Mouse (Mus musculus): ENCODE data around the gene Tcea2. TPM values are rescaled to one million over a fixed set of nuclear protein-coding genes. Genes with fewer than 3 reads are reported as not detected.

Gene Tcea2
- 10 to 100 TPM; 14.5 to 20.1 TPM for polyA plus RNA-seq (2017; shearing (Covaris generic))

GRCm38 (mm10) chr2:181679951-181680715 lies at the start of gene Tcea2:
Gene Tcea2, plus strand, starts transcription at chr2:181680310.

GRCm38 (mm10) chr2:181656734-181657133 lies 23.4 kb upstream of the Tcea2 start, which contains the start of gene Gm29797:
Gene Gm29797, plus strand, starts transcription at chr2:181657034.

GRCm38 (mm10) chr2:181671326-181671725 lies 8.8 kb upstream of the Tcea2 start, which contains the start of gene Sox18:
Gene Sox18, minus strand, starts transcription at chr2:181671640.

GRCm38 (mm10) chr2:181693339-181694280 lies 13.5 kb downstream of the Tcea2 start, which contains the start of gene Rgs19:
Gene Rgs19, minus strand, starts transcription at chr2:181693977.

GRCm38 (mm10) chr2:181698241-181698640 lies 18.1 kb downstream of the Tcea2 start, which contains the start of gene Lkaaear1:
Gene Lkaaear1, minus strand, starts transcription at chr2:181698442.

GRCm38 (mm10) chr2:181714903-181715326 lies 34.8 kb downstream of the Tcea2 start, which contains the start of gene Oprl1:
Gene Oprl1, plus strand, starts transcription at chr2:181715016.

Other genes with a start within 250 kb of the Tcea2 start
- 1 to 10 TPM in 1 of 2 experiments, under 1 TPM in 1; 0.96 to 2.5 TPM for gene Zbtb46, start 220.9 kb upstream of the Tcea2 start, polyA plus RNA-seq (2017; shearing (Covaris generic))
- not detected for gene Abhd16b, start 187.1 kb upstream of the Tcea2 start, polyA plus RNA-seq (2017; shearing (Covaris generic))
- gene Tpd52l2, start 183.2 kb upstream of the Tcea2 start, polyA plus RNA-seq (2017; shearing (Covaris generic)): 10 to 100 TPM; 79.5 to 90.4 TPM
- 10 to 100 TPM; 76.2 to 92.8 TPM for gene Dnajc5, start 159.8 kb upstream of the Tcea2 start, polyA plus RNA-seq (2017; shearing (Covaris generic))
- gene Uckl1, start 95.4 kb upstream of the Tcea2 start, polyA plus RNA-seq (2017; shearing (Covaris generic)): 100 to 1,000 TPM; 152 to 161 TPM
- gene Prpf6, start 88.4 kb upstream of the Tcea2 start, polyA plus RNA-seq (2017; shearing (Covaris generic)): 10 to 100 TPM; 65.7 to 76.5 TPM
- 10 to 100 TPM; 23.0 to 42.6 TPM for gene Zfp512b, start 87.5 kb upstream of the Tcea2 start, polyA plus RNA-seq (2017; shearing (Covaris generic))
- gene Samd10, start 81.1 kb upstream of the Tcea2 start, polyA plus RNA-seq (2017; shearing (Covaris generic)): 10 to 100 TPM; 34.7 to 35.0 TPM
- gene Gm29797, start 23.3 kb upstream of the Tcea2 start, polyA plus RNA-seq (2017; shearing (Covaris generic)): not detected
- gene Sox18, start 8.7 kb upstream of the Tcea2 start, polyA plus RNA-seq (2017; shearing (Covaris generic)): under 1 TPM in 1 of 2 experiments, not detected in 1; 0.11 TPM
- gene Rgs19, start 13.7 kb downstream of the Tcea2 start, polyA plus RNA-seq (2017; shearing (Covaris generic)): 100 to 1,000 TPM; 219 to 223 TPM
- gene Lkaaear1, start 18.1 kb downstream of the Tcea2 start, polyA plus RNA-seq (2017; shearing (Covaris generic)): not detected
- under 1 TPM; 0.25 to 0.63 TPM for gene Oprl1, start 34.7 kb downstream of the Tcea2 start, polyA plus RNA-seq (2017; shearing (Covaris generic))
- under 1 TPM in 1 of 2 experiments, not detected in 1; 0.20 TPM for gene Myt1, start 83.0 kb downstream of the Tcea2 start, polyA plus RNA-seq (2017; shearing (Covaris generic))
- gene Pcmtd2, start 157.5 kb downstream of the Tcea2 start, polyA plus RNA-seq (2017; shearing (Covaris generic)): 10 to 100 TPM; 54.4 to 60.6 TPM
- 10 to 100 TPM; 32.1 to 38.5 TPM for gene Polr3k, start 184.0 kb downstream of the Tcea2 start, polyA plus RNA-seq (2017; shearing (Covaris generic))